Mouse (Mus musculus) natural killer cell, adult 2 months (primary cell): Measurements from ENCODE around the gene Zfp991.
"Not testable (repeated sequence)": the region's sequence is repeated elsewhere in the genome, so short reads cannot be mapped to it uniquely, and the experiment has no call there.

Source experiments
- DNase-seq, 2 experiments: peaks; one replicate each; pipeline ENCODE4 v3.0.0; 2022; ENCODE audit warnings: low spot score in 2 of 2

Zfp991 gene

DNA sequence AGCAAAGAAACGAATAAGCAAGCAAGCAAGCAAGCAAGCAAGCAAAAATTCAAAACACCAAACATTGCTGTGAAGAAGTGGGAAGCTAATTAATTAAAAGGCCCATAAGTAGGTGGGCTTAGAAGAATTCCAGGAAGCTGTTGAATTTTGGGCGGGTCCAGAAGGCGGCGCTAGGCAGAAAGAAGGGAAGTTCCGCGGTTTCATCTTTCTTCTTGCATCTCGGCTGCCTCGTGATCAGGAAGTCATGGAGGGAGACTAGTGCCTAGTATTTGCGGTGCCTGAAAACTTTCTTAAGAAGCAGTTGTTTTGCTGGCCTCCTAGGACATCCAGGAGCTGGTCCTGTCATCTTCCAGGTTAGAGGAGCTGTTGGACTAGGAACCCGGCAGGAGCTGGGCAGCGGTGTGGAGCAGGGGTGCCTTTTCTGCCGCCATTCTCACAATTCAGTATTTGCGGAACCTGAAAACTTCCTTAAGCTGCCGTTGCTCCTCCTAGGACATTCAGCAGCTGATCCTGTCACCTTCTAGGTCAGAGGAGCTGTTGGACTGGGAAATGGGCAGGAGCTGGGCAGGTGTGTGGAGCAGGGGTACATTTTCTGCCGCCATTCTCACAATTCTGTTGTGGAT, at the start of gene Zfp991:
Gene Zfp991 (plus strand): TSS at position 202 of the 623 bp plus-strand sequence.
- not testable (repeated sequence) for DNase-seq

GRCm38 (mm10) chr4:147095641-147096040, 36.2 kb upstream of the Zfp991 start:
- not testable (repeated sequence) for DNase-seq

- not testable (repeated sequence) for DNase-seq
These were observed 29.9 kb upstream of the Zfp991 start for GRCm38 (mm10) chr4:147101666-147102626.

GRCm38 (mm10) chr4:147103814-147104213, 28.0 kb upstream of the Zfp991 start:
- DNase-seq = not testable (repeated sequence)

- not testable (repeated sequence) for DNase-seq
These were observed 14.0 kb upstream of the Zfp991 start for GRCm38 (mm10) chr4:147117839-147118238.

GRCm38 (mm10) chr4:147122286-147122685, 9.6 kb upstream of the Zfp991 start:
- not testable (repeated sequence) for DNase-seq

- not testable (repeated sequence) for DNase-seq
These were observed 8.0 kb upstream of the Zfp991 start for GRCm38 (mm10) chr4:147123797-147124196.

DNA sequence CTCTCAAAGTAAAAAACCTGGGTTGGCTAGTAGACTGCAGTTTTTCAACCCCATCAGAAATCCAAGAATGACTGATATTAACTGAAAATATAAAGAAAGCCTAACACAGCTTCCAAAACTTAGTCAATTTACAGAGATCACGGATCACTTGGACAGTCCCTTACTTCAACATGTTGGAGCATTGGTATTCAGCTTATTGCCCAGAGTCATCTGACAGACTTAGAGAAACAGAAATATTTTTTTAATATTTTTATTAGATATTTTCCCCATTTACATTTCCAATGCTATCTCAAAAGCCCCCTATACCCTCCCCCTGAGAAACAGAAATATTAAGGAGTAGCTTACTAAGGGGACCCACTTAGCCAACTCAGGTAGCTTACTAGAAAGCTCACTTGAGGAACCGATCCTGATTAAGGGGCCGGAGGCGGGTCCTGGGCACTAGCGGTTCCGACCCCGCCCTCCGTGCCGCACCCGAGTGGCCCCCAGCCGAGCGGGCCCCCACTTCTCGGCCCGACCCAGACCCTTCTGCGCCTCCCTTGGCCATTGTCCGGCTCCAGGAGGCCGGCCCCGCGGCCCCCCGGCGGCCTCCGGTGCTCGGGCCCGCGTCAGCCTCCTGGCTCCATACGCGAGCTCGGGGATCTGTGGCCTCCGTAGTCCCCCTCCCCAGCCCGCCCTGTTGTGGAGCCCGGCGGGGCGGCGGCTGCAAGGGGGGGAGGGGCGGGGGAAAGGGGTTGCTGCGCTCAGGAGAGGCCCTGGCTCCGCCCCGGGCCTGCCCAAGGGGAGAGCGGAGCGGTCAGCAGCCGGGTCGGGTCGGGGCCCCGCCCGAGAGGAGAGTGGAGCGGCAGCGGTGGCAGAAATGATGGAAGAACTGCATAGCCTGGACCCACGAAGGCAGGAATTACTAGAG, 7.2 kb upstream of the Zfp991 start:
- not testable (repeated sequence) for DNase-seq

- not testable (repeated sequence) for DNase-seq
These were observed 6.5 kb upstream of the Zfp991 start for GRCm38 (mm10) chr4:147125326-147125725.

GRCm38 (mm10) chr4:147125870-147126269, 6.0 kb upstream of the Zfp991 start:
- DNase-seq = not testable (repeated sequence)

- DNase-seq = not testable (repeated sequence)
These were observed 5.4 kb upstream of the Zfp991 start for GRCm38 (mm10) chr4:147126435-147126834.

GRCm38 (mm10) chr4:147127137-147127536, 4.7 kb upstream of the Zfp991 start:
- DNase-seq = not testable (repeated sequence)

GRCm38 (mm10) chr4:147128152-147128551, 3.7 kb upstream of the Zfp991 start:
- DNase-seq = not testable (repeated sequence)

DNA sequence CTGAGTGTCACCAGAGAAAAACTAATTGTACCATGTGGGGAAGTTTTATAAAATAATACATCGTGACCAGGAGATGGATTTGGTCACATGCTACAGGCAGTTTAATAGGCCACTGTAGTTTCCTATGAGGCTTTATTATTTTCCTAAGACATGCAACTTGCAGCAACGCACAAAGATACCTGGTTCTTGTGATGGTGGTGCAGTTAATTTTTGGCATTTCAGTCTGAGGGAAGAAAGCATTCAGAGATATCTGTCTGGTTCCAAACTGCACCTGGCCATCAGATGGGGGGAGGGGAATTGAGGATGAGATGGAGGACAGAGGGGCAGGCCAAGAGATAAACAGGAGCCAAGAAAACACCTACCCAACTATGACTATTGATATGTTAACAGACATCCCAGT, 1.8 kb downstream of the Zfp991 start:
- DNase-seq = not testable (repeated sequence)

- DNase-seq = not testable (repeated sequence)
These were observed 9.9 kb downstream of the Zfp991 start for GRCm38 (mm10) chr4:147141757-147142156.

- DNase-seq = not testable (repeated sequence)
These were observed 33.4 kb downstream of the Zfp991 start for GRCm38 (mm10) chr4:147165282-147165681.

GRCm38 (mm10) chr4:147170547-147170946, 38.7 kb downstream of the Zfp991 start:
- not testable (repeated sequence) for DNase-seq

GRCm38 (mm10) chr4:147171557-147171956, 39.7 kb downstream of the Zfp991 start:
- not testable (repeated sequence) for DNase-seq

DNA sequence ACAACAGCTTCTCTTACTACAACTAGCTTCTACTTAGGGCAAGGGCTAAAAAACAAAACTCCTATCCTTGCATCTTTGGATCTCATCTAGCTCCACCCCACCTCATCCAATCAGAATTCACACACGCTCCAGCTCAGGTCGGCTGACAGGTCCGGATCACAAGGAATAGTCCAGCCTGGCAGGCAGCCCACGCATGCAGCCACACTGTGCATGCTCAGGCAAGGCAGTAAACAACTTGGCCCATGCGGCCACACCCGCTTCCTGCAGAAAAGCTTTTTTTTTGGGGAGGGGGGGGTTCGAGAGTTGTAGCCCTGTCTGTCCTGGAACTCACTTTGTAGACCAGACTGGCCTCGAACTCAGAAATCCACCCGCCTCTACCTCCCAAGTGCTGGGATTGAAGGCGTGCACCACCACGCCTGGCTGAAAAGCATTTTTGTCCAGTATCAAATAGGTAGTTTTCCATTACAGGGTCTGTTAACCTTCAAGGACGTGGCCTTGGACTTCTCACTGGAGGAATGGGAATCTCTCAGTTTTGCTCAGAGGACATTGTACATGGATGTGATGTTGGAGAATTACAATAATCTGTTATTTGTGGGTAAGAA, 44.5 kb downstream of the Zfp991 start:
- not testable (repeated sequence) for DNase-seq

GRCm38 (mm10) chr4:147181141-147181685, 49.4 kb downstream of the Zfp991 start:
- DNase-seq = not testable (repeated sequence)
